In genomic region chr16:35270353-35270934, GRCm38 (mm10) we compare ENCODE assay signal across 9 mouse cellular contexts.
DNase-seq lines count a peak whose midpoint lies in the region; ATAC-seq lines count a peak whose summit lies in the region.
"Had no signal": no experiment of that assay in that cellular context is flagged by ENCODE, and none has a peak within 500 bp of the region (broad histone marks: within the 10 kb centered on the region; RNA-seq: fewer than 3 reads in every experiment).

No protein-coding gene starts in this region.

- no peaks in the 10 kb centered on the region for H3K9me3 ChIP-seq in hindbrain, embryonic 13.5 days

- H3K27ac ChIP-seq in hindbrain, embryonic 13.5 days = no peak overlapping the region
- H3K27ac ChIP-seq: macrophage had no signal

- 38% methylated on average over 10 of the region's 10 CpGs for WGBS in hindbrain, embryonic 13.5 days

- peak; percentile 84 for DNase-seq in NIH3T3 (ENCODE audit: low read depth)
- peak; percentile 87 for DNase-seq in cerebellum, adult 8-10 months
- DNase-seq in frontal cortex, postnatal 10 days (ENCODE audit: low spot score in 2 of 2) = peak; percentile 68 to 84
- DNase-seq in layer of hippocampus, postnatal 25 days (ENCODE audit: extremely low spot score in 1 of 2, low spot score in 1 of 2) = peak; percentile 72 to 95
- peak; percentile 91 to 92 for DNase-seq in right cerebral cortex, postnatal 10 days (ENCODE audit: low spot score in 2 of 2)
- DNase-seq in urinary bladder, postnatal 14 days (ENCODE audit: low spot score) = peak; percentile 84

- H3K36me3 ChIP-seq in hindbrain, embryonic 13.5 days = peaks cover 17% of the 10 kb centered on the region

- peak; percentile 54 for ATAC-seq in hindbrain, embryonic 13.5 days (ENCODE audit: low FRiP score)
- peak; percentile 59; the same call in 1 of the 2 replicates for ATAC-seq in megakaryocyte, adult 5-6 weeks (ENCODE audit: poor library complexity, severe bottlenecking)

- H3K4me1 ChIP-seq in hindbrain, embryonic 13.5 days (replicated peaks) = peaks cover 7% of the 10 kb centered on the region

- H3K9ac ChIP-seq in hindbrain, embryonic 13.5 days = no peak overlapping the region

- no peak overlapping the region for H3K4me2 ChIP-seq in hindbrain, embryonic 13.5 days

- H3K27me3 ChIP-seq in hindbrain, embryonic 13.5 days = 0 out of 2 replicates have a peak, but pooled peaks cover 8% of the 10 kb centered on the region

- H3K4me3 ChIP-seq in hindbrain, embryonic 13.5 days = no peak overlapping the region
